Mouse (Mus musculus): ENCODE data around the gene Rrp15.
"Not testable (repeated sequence)": the region's sequence is repeated elsewhere in the genome, so short reads cannot be mapped to it uniquely, and the experiment has no call there.

Gene Rrp15

DNA sequence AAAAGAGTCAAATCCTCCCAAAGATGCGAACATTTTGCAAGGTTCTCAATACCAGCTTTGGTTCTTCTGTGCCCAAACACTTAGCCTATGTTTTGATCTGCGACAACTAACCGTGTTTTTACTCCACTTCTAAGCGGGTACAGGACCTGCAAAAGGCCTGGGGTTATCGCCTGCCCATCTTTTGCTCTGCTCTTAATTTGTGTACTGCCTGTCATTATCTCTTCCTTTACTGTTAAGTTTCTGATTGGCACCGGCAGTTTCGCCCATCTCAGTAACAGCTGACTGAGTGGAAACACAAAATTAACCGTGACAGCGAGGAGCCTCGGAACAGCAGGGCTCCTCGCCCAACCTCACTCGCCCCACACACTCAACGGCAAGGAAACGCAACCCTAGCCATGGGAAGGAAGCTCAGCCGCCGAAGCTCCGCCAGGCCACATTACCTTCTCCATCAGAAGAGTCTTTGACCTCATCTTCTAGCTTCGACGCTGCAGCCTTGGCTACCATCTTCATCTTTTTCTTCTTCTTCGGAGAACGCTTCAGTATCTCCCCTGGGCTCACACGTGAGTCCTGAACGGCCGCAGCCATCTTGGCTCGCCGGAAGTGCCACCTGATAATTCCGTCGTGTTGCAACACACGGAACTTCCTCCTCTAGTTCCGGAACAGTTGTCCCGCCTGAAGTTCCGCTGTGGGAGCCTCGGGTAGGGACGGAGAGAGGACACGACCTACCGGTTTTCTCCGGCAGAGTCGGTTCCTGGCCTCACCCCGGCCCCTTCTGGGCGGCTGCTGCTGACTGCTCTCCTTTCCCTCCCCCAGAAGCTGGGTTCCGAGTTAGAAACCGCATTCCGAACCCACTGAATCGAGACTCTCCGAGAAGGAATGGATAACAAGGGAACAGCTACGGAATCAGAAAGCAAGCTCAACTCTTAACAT, at the start of gene Rrp15:
TSS of gene Rrp15 (minus strand) at position 635 of the 930 bp plus-strand sequence.
- peak; percentile 90 for DNase-seq (ENCODE audit: low spot score)

DNA sequence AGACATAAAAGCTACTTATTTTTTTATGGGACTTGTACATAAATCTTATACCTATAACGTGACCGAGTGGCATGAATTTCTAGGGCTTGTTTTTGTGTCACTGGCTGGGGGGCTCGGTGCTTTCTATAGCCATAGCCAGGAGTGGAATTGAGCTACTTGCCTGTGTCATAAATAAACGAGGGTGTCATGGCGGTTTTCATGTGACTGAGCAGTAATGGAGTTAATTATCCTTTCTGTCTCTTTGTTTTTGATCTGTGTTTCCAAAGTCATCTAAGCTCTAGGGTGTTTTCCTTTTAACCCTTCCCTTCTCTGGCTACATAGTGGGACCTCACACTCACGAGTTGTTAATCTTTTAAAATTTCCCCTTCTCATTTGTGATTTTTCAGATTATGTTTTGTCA, 48.8 kb upstream of the Rrp15 start:
- no peak for DNase-seq (ENCODE audit: low spot score)

DNA sequence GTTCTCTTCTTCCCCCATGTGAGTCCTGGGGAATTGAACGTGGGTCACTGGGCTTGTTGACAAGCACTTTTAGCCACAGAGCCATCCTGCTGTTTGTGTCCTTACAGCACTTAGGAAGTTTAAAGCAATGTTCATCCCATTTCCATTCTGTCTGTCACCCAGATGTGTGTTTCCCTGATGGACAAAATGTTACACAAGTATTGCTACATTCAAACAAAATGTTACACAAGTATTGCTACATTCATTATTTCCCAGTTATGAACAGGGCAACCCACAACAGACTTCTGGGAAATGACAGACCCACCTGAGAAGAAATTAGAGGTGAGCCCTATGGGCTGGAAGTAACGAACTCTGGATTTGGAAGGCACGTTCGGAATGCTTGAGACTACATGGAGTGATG, 36.2 kb upstream of the Rrp15 start:
- DNase-seq (ENCODE audit: low spot score): no peak

DNA sequence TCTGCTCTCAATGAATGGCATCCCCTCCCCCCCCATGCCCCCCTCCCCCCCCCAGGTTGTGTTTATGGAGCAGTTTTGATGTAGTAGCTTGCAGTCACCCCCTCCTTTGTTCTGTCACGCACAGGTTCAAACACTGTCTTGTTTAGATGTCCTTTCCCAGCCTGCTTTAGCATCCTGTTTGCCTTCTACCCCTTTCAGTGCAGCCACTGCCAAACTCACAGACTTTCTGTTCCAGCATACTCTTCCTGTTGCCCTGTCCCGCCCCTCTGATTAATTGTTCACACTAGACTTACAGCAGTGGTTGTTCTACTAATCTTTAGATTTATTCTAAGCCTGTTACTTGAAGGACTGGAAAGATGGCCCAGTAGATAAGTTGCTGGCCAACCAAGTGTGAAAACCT, 31.7 kb upstream of the Rrp15 start:
- DNase-seq (ENCODE audit: low spot score): no peak

DNA sequence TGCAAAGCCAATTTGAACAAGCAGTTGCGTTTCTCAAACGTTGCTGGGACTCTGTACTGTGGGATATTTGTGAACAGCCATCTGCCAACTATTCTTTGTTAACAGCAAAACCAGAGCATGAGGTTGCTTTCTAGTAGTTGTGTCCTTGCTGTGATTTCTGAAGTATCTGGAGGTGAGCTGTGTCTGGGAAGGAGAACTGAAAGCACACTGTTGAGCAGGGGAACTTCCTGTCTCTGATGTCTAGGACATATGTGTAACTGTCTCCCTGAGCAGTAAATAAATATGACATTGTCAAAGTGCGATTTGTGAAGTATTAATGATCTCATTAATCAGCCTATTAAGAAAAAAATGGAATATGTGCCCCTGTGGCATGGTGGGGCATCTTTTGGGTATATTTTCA, 24.0 kb upstream of the Rrp15 start:
- no peak for DNase-seq (ENCODE audit: low spot score)

DNA sequence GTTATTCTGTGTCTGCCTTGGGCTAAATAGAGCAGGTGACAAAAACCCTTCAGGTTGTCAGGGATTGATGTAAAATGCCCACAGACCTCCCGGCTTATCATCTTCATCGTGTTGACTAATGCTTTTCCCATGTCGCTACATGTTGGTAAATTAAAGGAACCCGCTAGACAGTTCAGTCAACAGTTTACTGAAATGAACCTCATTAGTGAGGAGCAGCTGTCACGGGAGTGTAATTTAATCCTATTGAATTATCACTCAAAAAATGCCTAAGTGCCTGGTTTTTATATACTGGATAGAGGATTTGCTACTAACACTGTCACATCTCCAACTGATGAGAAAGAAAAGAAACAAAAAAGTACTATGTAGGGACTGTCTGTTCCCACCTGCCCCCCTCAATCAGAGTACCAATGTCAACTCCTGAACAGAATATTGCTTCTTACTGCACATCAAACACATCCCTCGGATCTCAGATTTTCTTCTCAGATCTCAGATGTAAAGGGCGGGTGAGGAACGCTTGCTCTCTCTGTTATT, 23.5 kb upstream of the Rrp15 start:
- no peak for DNase-seq (ENCODE audit: low spot score)

DNA sequence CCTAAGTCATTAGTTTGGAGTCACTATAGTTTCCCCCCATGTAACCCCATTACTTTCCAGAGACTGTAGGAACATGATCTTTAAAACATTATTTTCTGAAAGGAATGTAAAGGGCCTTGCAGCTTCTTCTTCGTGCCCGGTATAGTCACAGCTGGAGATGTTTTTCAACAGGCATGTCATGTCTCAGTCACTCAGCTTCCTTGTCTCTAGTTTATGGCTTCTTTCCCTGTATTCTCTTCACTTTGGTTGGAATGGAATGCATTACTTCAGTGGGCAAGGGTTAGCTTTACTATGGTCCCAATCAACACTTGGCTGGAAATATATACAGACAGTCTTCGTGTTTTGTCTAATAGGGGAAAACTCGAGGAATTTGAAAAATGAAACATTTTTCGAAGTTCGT, 22.8 kb upstream of the Rrp15 start:
- DNase-seq (ENCODE audit: low spot score): no peak

DNA sequence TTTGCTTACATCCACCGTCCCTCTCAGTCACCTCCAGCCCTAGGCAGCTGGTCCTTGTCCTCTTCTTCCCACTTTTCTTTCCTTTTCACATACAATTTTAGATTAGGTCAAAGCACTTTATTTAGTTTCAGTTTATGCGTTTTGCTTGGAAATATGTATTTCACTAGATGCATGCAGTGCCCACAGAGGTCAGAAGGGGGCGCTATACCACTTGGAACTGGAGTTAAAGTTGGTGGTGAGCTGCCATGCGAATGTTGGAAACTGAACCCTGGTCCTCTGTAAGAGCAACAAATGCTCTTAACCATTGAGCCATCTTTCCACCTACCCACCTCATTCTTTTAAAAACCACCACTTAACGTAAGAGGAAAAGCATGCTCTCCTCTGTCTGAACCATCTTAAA, 21.5 kb upstream of the Rrp15 start:
- no peak for DNase-seq (ENCODE audit: low spot score)

DNA sequence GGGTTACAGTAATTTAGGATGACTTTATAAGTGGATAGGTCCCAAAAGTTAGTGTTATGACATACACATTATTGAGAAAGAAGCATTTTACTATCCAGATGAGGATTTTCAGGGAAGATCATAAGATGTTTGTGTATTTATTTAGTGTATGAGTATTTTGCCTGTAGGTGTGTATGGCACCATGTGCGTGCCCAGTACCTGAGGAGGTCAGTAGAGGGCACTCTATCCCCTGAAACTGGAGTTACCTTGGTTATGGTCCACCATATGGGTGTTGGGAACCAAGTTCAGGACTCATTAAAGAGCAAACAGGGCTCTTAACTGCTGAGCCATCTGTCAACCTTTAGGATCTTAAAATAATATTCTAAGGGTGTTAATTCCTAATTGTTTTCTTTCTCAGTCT, 19.2 kb upstream of the Rrp15 start:
- no peak for DNase-seq (ENCODE audit: low spot score)

DNA sequence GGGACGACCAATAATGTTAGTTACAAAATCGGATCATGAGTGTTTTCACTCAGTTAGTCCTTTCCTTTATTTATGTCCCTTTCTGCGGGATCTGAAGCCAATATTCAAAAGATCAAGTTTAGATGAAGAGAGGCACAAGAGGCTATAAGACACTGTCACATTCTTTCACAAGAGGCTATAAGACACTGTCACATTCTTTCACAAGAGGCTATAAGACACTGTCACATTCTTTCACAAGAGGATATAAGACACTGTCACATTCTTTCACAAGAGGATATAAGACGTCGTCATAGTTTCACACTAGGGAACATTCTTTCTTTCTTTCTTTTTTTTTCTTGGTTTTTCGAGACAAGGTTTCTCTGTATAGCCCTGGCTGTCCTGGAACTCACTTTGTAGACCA, 14.3 kb upstream of the Rrp15 start:
- not testable (repeated sequence) for DNase-seq (ENCODE audit: low spot score)

DNA sequence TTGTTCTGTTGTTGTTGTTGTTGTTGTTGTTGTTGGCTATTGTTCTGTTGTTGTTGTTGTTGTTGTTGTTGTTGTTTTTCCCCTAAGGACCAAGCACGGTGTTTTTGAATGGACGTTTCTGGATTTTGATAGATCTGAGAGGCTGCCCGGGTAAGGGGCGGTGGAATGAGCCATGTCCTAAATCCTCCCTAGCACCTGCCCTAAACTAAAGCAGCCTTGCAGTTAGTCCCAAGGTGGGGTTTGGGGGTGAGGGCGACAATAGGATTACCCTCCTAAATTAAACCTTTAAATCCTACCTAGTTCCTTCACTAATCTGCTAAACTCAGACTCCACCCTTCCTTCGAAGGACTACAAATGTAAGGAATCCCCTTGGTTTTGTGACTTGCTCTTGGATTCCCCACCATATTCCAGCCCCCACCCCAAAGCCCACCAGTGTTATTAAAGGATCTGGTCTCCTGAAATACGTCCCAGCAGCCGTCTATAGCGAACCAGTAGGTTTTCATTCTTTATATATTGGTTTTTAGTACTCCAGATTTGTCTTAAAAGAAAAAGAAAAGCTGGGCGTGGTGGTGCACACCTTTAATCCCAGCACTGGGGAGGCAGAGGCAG, 621 bp upstream of the Rrp15 start:
- DNase-seq (ENCODE audit: low spot score): no peak

DNA sequence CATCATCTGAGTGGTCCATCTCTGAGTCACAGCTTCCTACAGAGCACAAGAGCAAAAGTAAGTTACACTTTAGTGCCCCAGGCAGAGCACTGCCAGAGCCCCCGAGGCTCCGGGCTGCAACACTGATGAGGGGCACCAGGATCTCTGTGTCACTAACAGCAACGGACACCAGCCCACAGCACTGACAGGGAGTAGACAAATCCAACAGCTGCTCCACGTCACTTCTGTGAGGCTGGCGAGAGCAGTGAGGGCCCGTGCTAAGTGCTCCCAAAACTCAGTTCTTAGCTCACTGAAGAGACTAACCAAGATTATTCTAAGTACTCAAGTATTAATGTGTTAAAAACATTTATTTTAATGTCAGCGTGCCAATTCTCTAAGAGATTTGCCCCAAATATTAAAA, 9.3 kb downstream of the Rrp15 start:
- no peak for DNase-seq (ENCODE audit: low spot score)

DNA sequence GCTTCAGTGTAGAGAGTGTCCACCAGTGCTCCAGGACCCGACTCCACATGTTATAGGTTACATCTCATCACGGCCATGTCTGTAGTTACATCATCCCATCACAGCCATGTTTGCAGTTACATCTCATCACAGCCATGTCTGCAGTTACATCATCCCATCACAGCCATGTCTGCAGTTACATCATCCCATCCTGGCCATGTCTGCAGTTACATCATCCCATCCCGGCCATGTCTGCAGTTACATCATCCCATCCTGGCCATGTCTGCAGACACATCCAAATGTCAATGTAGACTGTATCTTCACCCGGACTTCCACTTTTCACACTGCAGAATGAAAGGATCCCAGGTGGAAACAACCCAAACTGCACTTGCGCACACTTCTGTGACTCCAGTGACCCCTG, 13.6 kb downstream of the Rrp15 start:
- DNase-seq (ENCODE audit: low spot score): no peak

DNA sequence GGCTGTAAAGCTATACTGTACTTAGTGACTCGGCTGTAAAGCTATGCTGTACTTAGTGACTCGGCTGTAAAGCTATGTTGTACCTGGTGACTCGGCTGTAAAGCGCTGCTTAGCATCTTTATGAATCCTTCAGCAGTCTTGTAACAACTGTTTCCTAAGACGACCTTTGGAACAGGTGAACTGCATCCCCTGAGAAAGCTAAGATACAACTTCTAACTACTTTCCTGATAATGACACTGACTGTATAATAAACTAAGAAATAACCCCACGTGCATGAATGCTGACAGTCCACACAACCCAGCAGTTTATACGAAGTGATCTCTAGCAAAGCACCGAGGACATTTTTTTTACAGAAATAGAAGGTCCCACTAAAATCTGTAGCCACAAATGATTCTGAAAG, 16.1 kb downstream of the Rrp15 start:
- no peak for DNase-seq (ENCODE audit: low spot score)

DNA sequence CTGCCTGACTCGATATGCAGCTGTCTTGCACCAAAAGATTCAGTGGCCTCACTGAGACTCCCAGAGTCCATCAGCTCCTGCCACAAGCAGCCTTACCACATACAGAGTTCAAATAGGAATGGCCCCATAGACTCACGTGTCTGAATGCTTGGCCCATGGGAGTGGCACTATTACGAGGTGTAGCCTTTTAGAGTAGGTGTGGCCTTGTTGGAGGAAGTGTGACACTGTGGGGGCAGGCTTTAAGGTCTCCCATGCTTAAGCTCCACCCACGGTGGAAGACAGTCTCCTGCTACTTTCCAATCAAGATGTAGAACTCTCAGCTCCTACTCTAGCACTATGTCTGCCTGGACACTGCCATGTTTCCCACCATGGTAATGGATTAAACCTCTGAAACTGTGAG, 20.4 kb downstream of the Rrp15 start:
- no peak for DNase-seq (ENCODE audit: low spot score)

DNA sequence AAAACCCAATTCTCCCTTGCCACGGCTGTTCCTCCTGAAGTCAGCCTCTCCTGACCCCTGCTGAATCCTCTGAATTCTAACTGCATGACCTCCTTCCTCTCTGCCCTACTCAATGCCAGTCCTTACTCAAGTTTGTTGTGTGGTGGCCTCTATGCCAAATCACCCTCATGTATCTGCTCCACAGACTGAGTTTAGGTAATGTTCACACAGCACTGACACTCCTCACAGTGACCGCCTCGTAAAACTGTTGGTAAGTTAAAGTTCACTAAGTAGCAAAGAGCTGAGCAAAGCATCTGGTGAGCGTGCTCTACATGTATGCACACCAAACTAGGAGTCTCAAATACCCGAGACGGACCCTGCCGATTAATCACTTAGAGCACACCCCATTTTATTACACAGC, 23.0 kb downstream of the Rrp15 start:
- DNase-seq (ENCODE audit: low spot score): no peak

DNA sequence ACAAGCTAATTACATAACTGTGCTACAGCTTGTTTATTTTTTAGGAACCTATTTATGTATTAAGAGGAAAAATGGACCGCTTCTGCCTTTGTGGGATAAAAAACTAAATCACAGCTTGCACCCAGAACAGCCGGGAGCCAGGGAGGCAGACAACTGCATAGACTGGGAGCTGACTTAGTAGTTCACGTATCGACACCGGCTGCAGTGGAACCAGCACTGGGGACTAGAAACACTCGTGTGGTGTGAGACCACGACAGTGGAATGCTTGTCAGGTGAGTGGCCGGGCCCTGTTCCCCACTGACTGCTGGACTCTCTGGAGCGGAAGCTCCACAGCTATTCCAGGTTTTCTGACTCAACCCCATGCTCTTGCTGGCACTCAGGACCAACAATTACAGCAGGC, 26.9 kb downstream of the Rrp15 start:
- DNase-seq (ENCODE audit: low spot score): no peak

DNA sequence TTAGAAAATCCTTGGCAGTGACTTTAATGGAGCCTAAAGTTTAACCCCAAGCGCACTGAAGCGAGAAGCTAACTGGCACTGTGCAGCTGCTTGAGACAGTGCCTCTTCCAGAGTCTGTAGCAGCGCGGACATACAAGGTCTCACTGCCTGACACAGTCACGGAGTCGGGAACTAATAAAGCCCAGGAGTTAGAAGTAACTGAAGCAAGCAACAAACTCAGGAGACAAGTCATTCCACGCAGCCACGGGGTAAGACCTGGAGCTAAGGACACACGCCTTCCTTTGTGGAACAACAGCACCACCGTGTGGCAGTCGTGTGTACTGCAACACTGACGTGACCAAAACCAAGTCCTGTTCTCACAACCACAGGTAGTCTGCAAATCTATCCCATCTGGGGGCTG, 27.3 kb downstream of the Rrp15 start:
- DNase-seq (ENCODE audit: low spot score): peak; percentile 74

DNA sequence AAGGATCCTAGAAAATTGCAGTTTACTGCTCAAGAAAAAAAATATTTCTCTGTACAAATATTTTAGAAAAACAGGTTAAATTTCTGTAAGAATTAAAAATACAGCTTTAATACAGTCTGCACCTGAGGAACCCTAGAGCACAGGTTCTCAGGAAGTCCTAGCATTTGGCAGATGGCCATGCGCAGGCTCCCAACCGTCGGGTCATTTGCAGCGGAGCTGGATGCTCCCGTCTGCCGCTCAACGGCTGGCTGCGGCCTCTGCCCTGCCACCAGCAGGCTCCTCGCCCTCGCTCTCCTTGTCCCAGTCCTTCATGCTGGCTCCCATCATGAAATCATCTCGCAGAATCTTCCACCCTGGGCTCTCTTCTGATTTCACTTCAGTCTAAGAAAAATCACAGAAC, 28.0 kb downstream of the Rrp15 start:
- no peak for DNase-seq (ENCODE audit: low spot score)

DNA sequence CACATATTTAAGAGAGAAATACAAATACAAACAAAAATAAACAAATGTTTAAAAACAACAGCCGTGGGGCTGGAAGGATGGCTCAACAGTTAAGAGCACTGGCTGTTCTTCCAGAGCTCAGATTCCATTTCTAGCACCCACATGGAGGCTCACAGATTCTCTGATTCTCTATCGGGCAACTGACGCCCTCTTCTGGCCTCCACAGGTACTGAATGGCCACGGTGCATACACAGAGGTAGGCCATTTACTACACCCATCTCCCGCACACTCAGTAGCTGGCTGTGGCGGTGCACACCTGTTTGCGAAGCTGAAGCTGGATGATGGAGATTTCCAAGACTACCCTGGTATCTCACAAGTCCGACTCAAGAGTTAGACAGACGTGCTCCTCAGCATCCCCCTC, 29.4 kb downstream of the Rrp15 start:
- no peak for DNase-seq (ENCODE audit: low spot score)

DNA sequence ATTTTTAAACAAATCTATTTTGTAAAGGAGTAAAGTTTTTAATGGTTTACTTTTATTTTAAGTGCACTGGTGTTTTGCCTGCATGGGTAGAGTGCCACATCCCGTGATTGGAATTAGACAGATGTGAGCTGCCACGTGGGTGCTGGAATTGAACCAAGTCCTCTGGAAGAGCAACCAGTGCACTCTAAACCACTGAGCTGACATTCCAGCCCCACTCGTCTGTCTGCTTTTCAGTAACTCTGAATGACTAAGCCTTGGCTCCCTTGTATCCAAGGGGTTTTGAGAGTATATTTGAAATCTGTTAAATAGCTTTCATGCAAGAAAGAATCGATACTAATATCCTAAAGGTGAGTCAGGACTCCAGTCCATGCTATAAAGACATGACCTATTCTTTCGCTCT, 30.3 kb downstream of the Rrp15 start:
- DNase-seq (ENCODE audit: low spot score): no peak

DNA sequence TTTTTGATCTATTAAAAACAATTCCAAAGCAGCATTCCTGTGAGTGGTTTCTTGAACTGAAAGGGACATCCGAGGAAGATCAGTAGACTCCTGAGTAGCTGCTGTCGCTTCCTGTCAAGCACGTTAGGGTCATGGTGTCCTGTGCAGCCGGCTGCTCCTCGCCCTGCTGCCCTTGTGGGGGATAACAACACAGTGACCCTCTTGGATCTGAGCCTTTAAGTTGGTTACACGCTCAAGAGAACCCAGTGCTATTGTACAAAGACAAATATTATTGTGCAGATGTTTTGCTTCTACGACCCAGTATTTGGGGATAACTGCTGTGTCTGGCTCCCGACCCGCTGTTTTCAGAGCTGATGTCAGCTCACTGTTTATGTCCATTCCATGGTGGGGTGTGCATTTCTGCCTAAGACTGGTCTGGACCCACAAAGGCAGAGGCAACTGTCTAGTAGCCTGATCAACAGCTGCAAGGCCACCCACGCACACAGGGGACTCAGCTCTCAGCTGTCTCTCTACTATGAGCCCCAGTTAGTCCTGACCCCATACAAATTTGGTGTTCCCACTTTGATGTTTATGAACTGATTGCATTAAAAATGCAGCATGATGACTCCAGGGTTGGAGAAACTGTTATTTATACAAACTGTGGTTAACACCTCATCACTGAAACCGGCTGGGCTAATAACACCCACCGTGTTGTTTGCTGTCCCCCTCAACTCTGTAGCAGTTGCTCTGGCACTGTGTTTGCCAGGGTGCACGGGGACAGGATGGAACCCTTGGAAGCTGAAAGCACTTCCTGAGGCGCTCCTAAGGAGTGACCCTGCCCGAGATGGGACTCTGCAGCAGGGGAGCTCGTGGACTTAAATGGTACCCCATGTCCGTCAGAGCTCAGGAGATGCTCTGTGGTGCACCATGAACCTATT, 33.9 kb downstream of the Rrp15 start:
- no peak for DNase-seq (ENCODE audit: low spot score)
